Mouse (Mus musculus) granulocyte monocyte progenitor cell, adult 5-6 weeks (primary cell): ENCODE data around the gene Cdk15. TPM values are rescaled to one million over a fixed set of nuclear protein-coding genes. Genes with fewer than 3 reads are reported as not detected.

ENCODE experiments used
- ATAC-seq: replicated peaks from 2 replicates; pipeline ENCODE4 v1.8.0; 2016; ENCODE audit warnings: mild to moderate bottlenecking, moderate TSS enrichment, inconsistent platforms; ENCODE audit not compliant: poor library complexity, severe bottlenecking
- total RNA-seq, 2 experiments: library from RNA; stranded (forward) in 1 of 2; stranded (reverse) in 1 of 2; fragments of 200-712, 200-1000 nt in 1 of 2; fragments of >200 nt in 1 of 2; fragmentation: Nextera tagmentation in 1 of 2; gene quantifications; 2 replicates each; pipeline ENCODE4 v1.2.3; 2014 to 2017

The Cdk15 gene
- total RNA-seq, 2 experiments from 2014 or later: not detected

DNA sequence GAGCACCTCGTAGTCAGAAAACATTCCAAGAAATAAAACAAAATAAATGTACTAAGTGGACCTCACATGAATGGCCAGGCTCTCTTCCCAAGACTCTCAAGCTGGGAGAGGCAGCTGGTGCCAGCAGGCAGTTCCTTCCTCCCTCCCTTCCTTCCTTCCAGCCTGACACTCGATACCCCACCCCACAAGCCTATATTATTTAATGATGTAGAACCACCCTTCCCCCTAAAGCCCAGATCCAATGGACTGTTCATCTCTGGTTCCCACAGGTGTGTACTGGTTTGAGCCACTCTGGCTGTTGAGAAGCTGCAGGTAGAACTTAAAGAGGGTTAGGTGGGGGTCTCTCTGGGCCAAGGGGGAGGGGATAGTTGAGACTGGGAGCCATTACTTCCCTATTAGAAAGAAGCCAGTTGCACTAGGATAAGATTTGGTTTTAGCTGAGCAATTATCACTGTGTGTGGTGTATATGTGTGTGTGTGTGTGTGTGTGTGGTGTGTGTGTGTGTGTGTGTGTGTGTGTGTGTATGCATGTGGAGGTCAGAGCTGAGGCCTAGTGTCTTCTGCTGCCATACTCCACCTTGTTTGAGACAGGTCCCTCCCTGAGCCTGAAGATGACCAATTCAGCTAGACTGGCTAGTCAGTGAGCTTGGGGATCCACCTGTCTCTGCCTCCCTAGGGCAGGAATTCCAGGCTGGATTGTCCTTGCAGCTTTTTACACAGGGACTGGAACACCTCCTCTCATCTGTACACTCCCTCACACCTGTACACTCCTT lies 143.0 kb downstream of the Cdk15 start:
- no peak; the same call in 1 of the 2 replicates for ATAC-seq

DNA sequence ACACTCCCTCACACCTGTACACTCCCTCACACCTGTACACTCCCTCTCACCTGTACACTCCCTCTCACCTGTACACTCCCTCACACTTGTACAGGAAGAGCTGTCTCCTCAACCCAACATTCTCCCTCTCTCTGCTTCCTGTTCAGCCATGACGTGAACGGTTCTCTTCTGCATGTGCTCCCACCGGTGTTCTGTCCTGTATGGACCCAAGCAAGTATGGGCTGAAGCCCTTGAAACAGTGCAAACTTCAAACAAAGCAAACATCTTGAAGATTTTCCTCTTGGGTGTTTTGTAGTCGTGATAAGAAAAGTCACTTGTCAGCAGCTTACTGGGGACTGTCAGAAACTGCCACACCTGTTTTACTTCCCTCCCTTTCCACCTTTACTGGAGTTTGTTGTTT lies 144.5 kb downstream of the Cdk15 start:
- ATAC-seq: no peak

Other genes starting within 250 kb of the Cdk15 start
- gene C2cd6, start 162.0 kb upstream of the Cdk15 start, total RNA-seq (2014; fragmentation: Nextera tagmentation): not detected in 2 replicates
- gene C2cd6, start 162.0 kb upstream of the Cdk15 start, total RNA-seq (2017): not detected in 2 replicates
- 9.7 and 16.4 TPM in 2 replicates for gene Tmem237, start 136.5 kb upstream of the Cdk15 start, total RNA-seq (2014; fragmentation: Nextera tagmentation)
- gene Tmem237, start 136.5 kb upstream of the Cdk15 start, total RNA-seq (2017): 11.6 and 15.3 TPM in 2 replicates
- gene Mpp4, start 93.5 kb upstream of the Cdk15 start, total RNA-seq (2014; fragmentation: Nextera tagmentation): 2.1 and 2.9 TPM in 2 replicates
- 0.39 TPM in 1 of 2 replicates, not detected in the other for gene Mpp4, start 93.5 kb upstream of the Cdk15 start, total RNA-seq (2017)
- 7.3 and 9.8 TPM in 2 replicates for gene Als2, start 19.7 kb upstream of the Cdk15 start, total RNA-seq (2014; fragmentation: Nextera tagmentation)
- gene Als2, start 19.7 kb upstream of the Cdk15 start, total RNA-seq (2017): 9.3 and 10.0 TPM in 2 replicates
- gene Fzd7, start 225.5 kb downstream of the Cdk15 start, total RNA-seq (2014; fragmentation: Nextera tagmentation): 4.3 and 4.9 TPM in 2 replicates
- 2.8 and 4.6 TPM in 2 replicates for gene Fzd7, start 225.5 kb downstream of the Cdk15 start, total RNA-seq (2017)